Mouse (Mus musculus) hindbrain, embryonic 15.5 days (tissue): Measurements from ENCODE around the gene Znhit1. TPM values are rescaled to one million over a fixed set of nuclear protein-coding genes. Genes with fewer than 3 reads are reported as not detected.
A peak's percentile ranks its signal among the peaks of the same experiment; 100 is the strongest.

Experiments
- ATAC-seq: fragments of 200-750 bp; cut with Nextera tagmentation; 2 replicates; pipeline ENCODE4 v1.8.0; 2017; ENCODE audit warnings: low read depth, moderate number of reproducible peaks, moderate TSS enrichment; ENCODE audit not compliant: low FRiP score
- H3K27ac ChIP-seq: fragments of 300-500 bp; sonication (generic); replicated peaks from 2 replicates; pipeline ENCODE4 v1.5.1; 2015; ENCODE audit warnings: mild to moderate bottlenecking, inconsistent platforms
- H3K27me3 ChIP-seq: fragments of 300-500 bp; sonication (generic); 2 replicates; pipeline ENCODE4 v1.6.1; 2015; ENCODE audit warnings: control low read depth, inconsistent platforms
- H3K36me3 ChIP-seq: fragments of 300-500 bp; sonication (generic); 2 replicates; pipeline ENCODE4 v1.6.1; 2015; ENCODE audit warnings: control low read depth, inconsistent platforms
- H3K4me1 ChIP-seq: fragments of 300-500 bp; sonication (generic); replicated peaks from 2 replicates; pipeline ENCODE4 v1.6.1; 2015; ENCODE audit warnings: control low read depth, inconsistent platforms
- H3K4me2 ChIP-seq: fragments of 300-500 bp; sonication (generic); 2 replicates; pipeline ENCODE4 v1.6.1; 2015; ENCODE audit warnings: moderate library complexity, mild to moderate bottlenecking, inconsistent platforms
- H3K4me3 ChIP-seq: fragments of 300-500 bp; sonication (generic); 2 replicates; pipeline ENCODE4 v1.5.1; 2015; ENCODE audit warnings: mild to moderate bottlenecking, inconsistent platforms
- H3K9ac ChIP-seq: fragments of 300-500 bp; sonication (generic); 2 replicates; pipeline ENCODE4 v1.6.1; 2015; ENCODE audit warnings: inconsistent platforms
- H3K9me3 ChIP-seq: fragments of 300-500 bp; sonication (generic); 2 replicates; pipeline ENCODE4 v1.6.1; 2016; ENCODE audit warnings: control low read depth, inconsistent platforms
- WGBS: fragments of 180-500 bp; shearing (Covaris S2); methylation state at CpG from one replicate; pipeline ENCODE4 v1.1.7; 2015; 5-methylcytosine and 5-hydroxymethylcytosine counted together
- polyA plus RNA-seq: library from polyadenylated mRNA; unstranded; fragments of >200 nt; fragmentation: Nextera tagmentation; extraction: Ambion mirVana; gene quantifications from 2 replicates; pipeline ENCODE4 v1.2.1, GENCODE M21; 2015

The Znhit1 gene
- polyA plus RNA-seq, 1 experiment from 2014 or later = 145 TPM

DNA sequence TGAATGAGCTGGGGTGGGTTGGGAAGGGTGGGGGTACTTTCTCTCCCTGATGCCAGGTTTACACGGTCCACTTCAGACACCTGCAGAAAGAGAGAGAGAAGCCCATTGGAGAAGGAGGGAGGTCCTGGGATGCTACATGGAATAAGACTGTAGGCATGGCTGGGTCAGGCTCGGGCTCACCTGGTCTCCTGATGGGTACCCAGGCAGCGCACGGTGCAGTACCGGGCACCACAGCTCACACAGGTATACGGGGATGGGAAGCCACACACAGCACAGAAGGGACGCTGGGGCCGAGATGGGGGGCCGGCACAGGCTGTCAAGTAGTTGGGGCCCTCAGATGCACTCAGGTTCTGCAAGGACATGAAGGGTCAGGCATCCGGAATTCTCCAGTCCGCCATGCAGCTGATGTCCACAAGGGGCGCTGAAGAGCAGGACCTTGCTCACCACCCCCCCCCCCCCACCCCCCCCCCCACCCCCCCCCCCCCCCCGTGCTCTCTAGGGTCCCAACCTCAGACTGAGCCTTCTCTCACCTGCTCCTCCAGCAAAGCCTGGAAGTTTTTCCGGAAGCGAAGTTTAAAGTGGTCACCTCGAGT lies 5.4 kb downstream of the Znhit1 start:
- peaks cover 20% of the 10 kb centered on the region; the same call in 1 of the 2 replicates for H3K36me3 ChIP-seq
- H3K9me3 ChIP-seq = no peaks in the 10 kb centered on the region
- no peak overlapping the region for H3K4me2 ChIP-seq
- peaks cover 10% of the 10 kb centered on the region for H3K4me1 ChIP-seq
- no peaks in the 10 kb centered on the region for H3K27me3 ChIP-seq
- WGBS = 48% methylated on average over 16 of the region's 16 CpGs
- H3K27ac ChIP-seq = no peak overlapping the region
- no peak for ATAC-seq
- H3K4me3 ChIP-seq = no peak overlapping the region
- H3K9ac ChIP-seq = no peak overlapping the region

DNA sequence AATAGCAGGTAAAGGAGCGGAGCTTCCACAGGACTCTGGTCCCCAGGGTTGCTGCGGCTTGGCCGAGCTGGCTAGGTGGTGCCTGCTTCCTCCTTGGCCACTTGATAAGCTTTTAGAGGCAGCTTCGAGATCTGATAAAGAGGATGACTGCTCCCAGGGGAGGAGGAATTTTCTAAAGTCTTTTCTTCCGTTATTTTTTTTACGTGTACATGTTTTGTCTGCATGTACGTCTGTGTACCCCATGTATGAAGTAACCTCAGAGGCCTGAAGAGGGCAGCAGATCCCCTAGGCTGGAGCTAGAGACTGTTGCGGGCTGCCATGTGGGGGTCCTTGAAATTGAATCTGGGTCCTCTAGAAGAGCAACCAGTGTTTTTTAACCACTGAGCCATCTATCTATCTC lies 6.8 kb downstream of the Znhit1 start:
- Histone ChIP-seq H3K4me1 (peaks cover 5% of the 10 kb centered on the region), H3K27ac (no peak overlapping the region), H3K4me2 (no peak overlapping the region), H3K36me3 (peaks cover 20% of the 10 kb centered on the region; the same call in 1 of the 2 replicates), H3K9ac (no peak overlapping the region), H3K27me3 (no peaks in the 10 kb centered on the region), H3K4me3 (no peak overlapping the region), H3K9me3 (no peaks in the 10 kb centered on the region)
- WGBS = 86% methylated on average over 8 of the region's 8 CpGs
- no peak for ATAC-seq

DNA sequence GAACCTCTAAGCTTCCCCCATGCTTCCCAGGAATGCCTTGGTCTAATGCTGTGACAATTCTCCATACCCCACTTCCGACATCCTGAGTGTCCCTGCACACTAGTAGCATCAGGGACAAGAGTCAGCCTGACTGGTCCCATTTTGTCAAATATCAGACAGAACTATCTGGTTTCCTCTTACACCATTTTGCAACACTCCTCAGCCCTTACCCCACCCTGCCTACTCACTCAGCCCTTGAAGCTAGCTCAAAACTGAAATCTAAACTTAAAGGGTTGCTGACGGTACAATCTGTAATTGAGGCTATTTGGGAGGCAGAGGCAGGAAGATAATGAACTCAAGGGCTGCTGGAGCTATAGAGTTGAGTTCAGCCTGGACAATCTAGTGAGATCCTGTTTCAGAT lies 8.1 kb downstream of the Znhit1 start:
- no peak for ATAC-seq
- Histone ChIP-seq H3K27ac (no peak overlapping the region), H3K4me1 (no peaks in the 10 kb centered on the region), H3K9ac (no peak overlapping the region), H3K36me3 (peaks cover 20% of the 10 kb centered on the region; the same call in 1 of the 2 replicates), H3K4me3 (no peak overlapping the region), H3K9me3 (no peaks in the 10 kb centered on the region), H3K27me3 (no peaks in the 10 kb centered on the region), H3K4me2 (no peak overlapping the region)
- WGBS = 86% methylated on average over 2 of the region's 2 CpGs

DNA sequence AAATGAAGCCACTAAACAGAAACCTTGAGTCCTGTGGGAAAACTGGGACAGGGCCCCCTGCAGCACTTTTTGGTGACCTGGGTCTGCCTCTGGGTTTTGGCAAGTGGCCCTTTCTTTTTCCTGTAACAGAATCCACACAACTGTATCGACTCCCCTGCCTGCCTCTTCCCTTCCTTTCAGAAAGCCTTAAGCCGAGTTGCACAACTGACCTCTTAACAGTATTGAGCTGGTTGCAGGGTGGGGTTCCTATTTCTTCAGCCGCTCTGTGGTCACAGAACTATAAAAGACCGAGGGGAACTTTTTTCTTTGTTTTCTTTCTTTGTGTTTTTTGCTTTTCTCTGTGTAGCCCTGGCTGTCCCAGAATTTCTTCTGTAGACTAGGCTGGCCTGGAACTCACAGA lies 10.1 kb downstream of the Znhit1 start:
- Histone ChIP-seq H3K4me2 (no peak overlapping the region), H3K36me3 (peaks cover 20% of the 10 kb centered on the region; the same call in 1 of the 2 replicates), H3K9ac (no peak overlapping the region), H3K4me3 (no peak overlapping the region), H3K27me3 (no peaks in the 10 kb centered on the region), H3K4me1 (no peaks in the 10 kb centered on the region), H3K9me3 (no peaks in the 10 kb centered on the region), H3K27ac (no peak overlapping the region)
- 79% methylated on average over 4 of the region's 4 CpGs for WGBS
- ATAC-seq = no peak

DNA sequence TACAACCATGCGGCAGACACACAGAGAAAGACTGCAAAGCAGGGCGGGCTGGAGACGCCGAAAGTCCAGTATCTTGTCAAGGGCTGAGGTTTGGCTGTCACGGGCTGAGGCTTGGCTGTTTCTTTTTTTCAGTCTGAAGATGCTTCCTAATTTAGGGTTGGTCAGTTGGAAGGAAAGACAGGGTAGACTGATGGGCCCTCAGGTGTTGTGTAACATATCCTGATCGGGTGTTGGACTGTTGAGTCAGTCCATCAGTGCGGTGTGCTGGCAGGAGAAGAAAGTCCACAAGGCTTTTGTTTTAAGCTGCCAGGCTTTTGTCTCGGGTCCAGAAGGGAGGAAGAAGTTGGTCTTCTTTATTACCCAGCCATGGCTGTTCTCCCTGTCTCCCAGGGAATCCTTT lies 14.2 kb downstream of the Znhit1 start:
- H3K27ac ChIP-seq = no peak overlapping the region
- no peaks in the 10 kb centered on the region for H3K9me3 ChIP-seq
- H3K4me1 ChIP-seq = no peaks in the 10 kb centered on the region
- 77% methylated on average over 8 of the region's 8 CpGs for WGBS
- ATAC-seq = no peak
- no peaks in the 10 kb centered on the region for H3K27me3 ChIP-seq
- H3K36me3 ChIP-seq = no peaks in the 10 kb centered on the region
- no peak overlapping the region for H3K4me3 ChIP-seq
- H3K4me2 ChIP-seq = no peak overlapping the region
- no peak overlapping the region for H3K9ac ChIP-seq

DNA sequence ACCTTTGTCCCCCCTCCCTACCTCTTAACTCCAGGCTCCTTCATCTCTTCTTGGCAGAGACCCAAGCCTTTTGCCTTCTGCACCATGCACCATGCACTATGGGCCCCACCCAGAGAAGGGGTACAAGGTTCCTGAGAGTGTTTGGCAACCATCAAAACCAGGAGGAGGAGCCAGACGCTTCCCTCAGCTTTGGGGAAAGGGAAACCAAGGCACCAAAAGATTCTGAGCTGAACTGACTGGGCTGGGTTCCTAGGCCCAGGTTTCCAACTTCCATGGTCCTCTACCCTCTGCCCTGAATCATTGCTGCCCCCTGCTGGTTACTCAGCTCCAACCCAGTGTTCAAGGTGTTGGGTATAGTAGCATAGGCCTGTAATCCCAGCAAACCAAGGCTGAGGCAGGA lies 17.1 kb downstream of the Znhit1 start:
- WGBS = 55% methylated on average over 1 of the region's 1 CpGs
- Histone ChIP-seq H3K4me1 (no peaks in the 10 kb centered on the region), H3K9ac (no peak overlapping the region), H3K4me3 (no peak overlapping the region), H3K9me3 (no peaks in the 10 kb centered on the region), H3K27me3 (no peaks in the 10 kb centered on the region), H3K27ac (no peak overlapping the region), H3K4me2 (no peak overlapping the region), H3K36me3 (peaks cover 17% of the 10 kb centered on the region)
- no peak for ATAC-seq

DNA sequence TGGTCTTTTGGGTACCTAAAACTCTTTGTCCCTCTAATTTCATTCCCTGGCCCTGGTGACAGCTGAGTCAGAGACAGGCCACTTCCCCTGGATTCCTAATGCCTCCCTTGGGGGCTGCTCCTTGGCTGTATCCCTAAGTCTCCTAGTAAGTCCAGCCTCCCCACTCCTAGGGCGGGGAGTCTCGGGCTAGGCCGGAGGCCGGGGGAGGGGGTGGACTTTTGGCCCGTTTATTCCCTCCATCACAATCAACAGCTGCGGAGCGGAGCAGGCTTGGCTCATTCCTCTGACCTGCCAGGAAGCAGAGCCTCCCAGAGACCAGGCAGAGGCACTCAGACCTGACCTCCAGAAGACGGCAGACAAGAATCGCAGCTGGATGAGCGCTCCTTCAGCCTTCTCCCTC lies 20.2 kb downstream of the Znhit1 start:
- Histone ChIP-seq H3K27me3 (no peaks in the 10 kb centered on the region), H3K4me1 (peaks cover 8% of the 10 kb centered on the region), H3K9me3 (no peaks in the 10 kb centered on the region), H3K4me3 (no peak overlapping the region), H3K4me2 (no peak overlapping the region), H3K36me3 (peaks cover 30% of the 10 kb centered on the region), H3K9ac (no peak overlapping the region), H3K27ac (no peak overlapping the region)
- no peak for ATAC-seq
- WGBS = 74% methylated on average over 10 of the region's 10 CpGs

DNA sequence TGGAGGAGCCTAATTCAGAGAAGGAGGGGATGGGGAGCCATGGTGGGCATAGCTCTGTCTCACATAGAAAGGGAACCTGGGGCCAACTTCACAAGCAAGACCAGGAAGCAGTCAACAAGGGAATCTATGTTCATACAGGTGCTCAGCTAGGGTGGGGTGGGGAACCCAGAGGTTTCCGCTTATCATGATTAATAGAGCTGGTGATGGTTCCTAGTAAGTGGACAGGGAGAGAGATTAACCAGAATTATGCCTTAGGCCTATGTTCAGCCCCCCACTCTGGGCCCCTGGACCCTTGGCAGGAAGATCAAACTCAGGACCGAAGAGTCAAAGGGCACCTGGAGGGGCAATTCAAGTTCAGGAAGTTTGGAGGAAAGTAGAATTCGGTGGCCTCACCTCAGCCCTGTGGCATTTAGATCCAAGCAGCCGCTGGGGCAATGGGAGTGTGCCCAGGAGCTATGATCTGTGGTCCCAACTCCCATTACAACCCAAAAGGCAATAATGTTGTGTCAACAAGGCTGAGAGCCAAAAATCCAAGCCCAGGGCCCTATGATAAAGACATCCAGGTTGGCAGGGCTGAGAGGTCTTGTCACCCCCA lies 20.9 kb downstream of the Znhit1 start:
- no peaks in the 10 kb centered on the region for H3K27me3 ChIP-seq
- peaks cover 30% of the 10 kb centered on the region for H3K36me3 ChIP-seq
- no peak for ATAC-seq
- WGBS = 96% methylated on average over 4 of the region's 4 CpGs
- no peak overlapping the region for H3K27ac ChIP-seq
- H3K4me2 ChIP-seq = no peak overlapping the region
- H3K9ac ChIP-seq = no peak overlapping the region
- H3K4me3 ChIP-seq = no peak overlapping the region
- no peaks in the 10 kb centered on the region for H3K9me3 ChIP-seq
- H3K4me1 ChIP-seq = peaks cover 8% of the 10 kb centered on the region

DNA sequence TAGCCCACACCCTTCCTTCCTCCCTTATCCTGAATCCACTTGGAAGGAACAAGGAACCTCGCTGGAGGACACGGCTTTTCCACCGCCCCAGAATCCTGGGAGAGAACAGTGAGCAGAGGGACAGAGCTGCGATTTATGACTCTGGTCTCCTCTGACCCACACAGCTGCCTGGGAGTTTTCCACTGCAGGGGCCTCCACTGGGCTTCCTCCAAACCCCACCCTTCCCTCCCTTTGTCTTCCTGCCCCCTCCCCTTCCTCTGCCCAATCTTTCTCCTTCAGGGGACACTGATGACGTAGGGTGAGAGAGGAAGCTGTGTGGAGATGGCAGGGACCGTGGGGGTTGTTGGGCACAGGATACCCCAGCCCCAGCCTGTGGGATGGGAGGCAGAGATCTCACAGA lies 21.5 kb downstream of the Znhit1 start, which contains the start of gene Cldn15:
TSS of gene Cldn15 (plus strand) at position 286 of the 400 bp plus-strand sequence.
- H3K9me3 ChIP-seq = no peaks in the 10 kb centered on the region
- no peak within 1 kb of the TSS for H3K27ac ChIP-seq
- H3K9ac ChIP-seq = no peak within 1 kb of the TSS

DNA sequence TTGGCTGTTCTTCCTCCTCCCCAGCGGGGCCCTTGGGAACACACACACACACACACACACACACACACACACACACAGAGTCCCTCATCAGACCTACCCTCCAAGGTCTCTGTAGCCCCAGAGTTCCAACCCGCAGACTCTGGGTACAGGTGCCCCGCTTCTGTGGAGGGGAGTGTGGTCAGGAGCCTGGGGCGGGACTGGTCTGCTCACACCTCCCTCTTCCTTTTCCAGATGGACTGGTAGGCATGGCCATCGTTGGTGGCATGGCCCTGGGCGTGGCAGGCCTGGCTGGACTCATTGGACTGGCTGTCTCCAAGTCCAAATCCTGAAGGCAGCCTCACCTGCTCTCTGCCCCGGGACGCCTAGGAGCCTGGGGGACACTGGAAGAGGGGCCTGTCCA lies 22.1 kb downstream of the Znhit1 start:
- 93% methylated on average over 7 of the region's 8 CpGs for WGBS
- peaks cover 20% of the 10 kb centered on the region for H3K4me1 ChIP-seq
- H3K4me3 ChIP-seq = no peak overlapping the region
- peaks cover 30% of the 10 kb centered on the region for H3K36me3 ChIP-seq
- H3K9me3 ChIP-seq = no peaks in the 10 kb centered on the region
- no peak overlapping the region for H3K4me2 ChIP-seq
- H3K27ac ChIP-seq = no peak overlapping the region
- no peak for ATAC-seq
- no peaks in the 10 kb centered on the region for H3K27me3 ChIP-seq
- H3K9ac ChIP-seq = no peak overlapping the region

More for the DNA sequence above, 21.5 kb downstream of the Znhit1 start, which contains the start of gene Cldn15:
- H3K27me3 ChIP-seq = no peaks in the 10 kb centered on the region
- peaks cover 13% of the 10 kb centered on the region for H3K4me1 ChIP-seq
- no peak for ATAC-seq
- 68% methylated on average over 6 of the region's 6 CpGs for WGBS
- H3K36me3 ChIP-seq = peaks cover 30% of the 10 kb centered on the region
- H3K4me2 ChIP-seq = no peak within 1 kb of the TSS
- no peak within 1 kb of the TSS for H3K4me3 ChIP-seq

DNA sequence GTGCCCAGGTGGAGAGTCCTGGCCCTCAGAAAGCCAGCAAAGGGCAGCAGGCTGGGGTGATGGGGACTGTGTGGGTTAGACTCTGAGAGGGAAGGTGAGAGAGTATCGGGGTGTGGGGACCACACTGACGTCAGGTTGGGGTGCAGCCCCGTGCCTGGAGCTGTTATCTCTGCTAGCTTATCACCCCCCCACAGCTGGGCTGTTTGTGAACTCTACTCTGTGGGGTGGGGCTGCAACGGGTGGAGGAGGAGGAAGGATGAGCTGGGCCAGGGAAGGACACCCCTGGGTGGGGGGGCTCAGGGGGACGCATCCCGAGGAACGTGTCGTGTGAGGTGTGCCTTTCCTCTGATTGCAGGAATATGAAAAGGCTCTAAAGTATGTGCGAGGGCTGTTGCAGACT lies 22.6 kb downstream of the Znhit1 start:
- WGBS = 93% methylated on average over 8 of the region's 9 CpGs
- Histone ChIP-seq H3K4me2 (no peak overlapping the region), H3K36me3 (peaks cover 30% of the 10 kb centered on the region), H3K9me3 (no peaks in the 10 kb centered on the region), H3K9ac (no peak overlapping the region), H3K4me3 (no peak overlapping the region), H3K4me1 (peaks cover 20% of the 10 kb centered on the region), H3K27ac (no peak overlapping the region), H3K27me3 (no peaks in the 10 kb centered on the region)
- no peak for ATAC-seq

DNA sequence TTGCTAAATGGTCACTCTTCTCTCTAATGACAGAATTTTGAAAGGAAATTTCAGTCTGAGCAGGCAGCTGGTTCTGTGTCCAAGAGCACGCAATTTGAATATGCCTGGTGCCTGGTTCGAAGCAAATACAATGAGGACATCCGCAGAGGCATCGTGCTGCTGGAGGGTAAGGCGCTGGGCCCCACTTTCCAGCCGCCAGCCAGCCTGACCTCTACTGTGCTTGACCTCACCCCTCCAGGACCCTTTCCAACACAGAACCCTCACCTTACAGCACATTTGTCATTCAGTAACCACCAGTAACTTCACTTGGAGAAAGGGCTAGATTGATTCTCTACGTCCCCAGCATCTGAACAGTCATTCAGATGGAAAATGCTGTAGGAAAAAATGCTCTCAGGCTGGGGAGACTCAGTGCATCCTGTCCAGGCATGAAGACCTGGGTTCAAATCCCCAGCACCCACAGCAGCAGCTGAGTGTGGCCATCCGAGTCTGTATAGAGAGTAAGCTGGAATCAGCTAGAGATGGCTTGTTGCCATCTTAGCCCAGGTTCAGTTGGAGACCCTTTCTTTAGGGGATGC lies 24.8 kb downstream of the Znhit1 start:
- H3K9me3 ChIP-seq = no peaks in the 10 kb centered on the region
- 73% methylated on average over 8 of the region's 8 CpGs for WGBS
- H3K27ac ChIP-seq = peak overlapping the region; percentile 97
- peak overlapping the region; percentile 85 for H3K4me3 ChIP-seq
- ATAC-seq = no peak
- H3K36me3 ChIP-seq = peaks cover 26% of the 10 kb centered on the region
- peak overlapping the region; percentile 84 for H3K4me2 ChIP-seq
- H3K9ac ChIP-seq = peak overlapping the region; percentile 89
- H3K27me3 ChIP-seq = no peaks in the 10 kb centered on the region
- peaks cover 20% of the 10 kb centered on the region for H3K4me1 ChIP-seq
